ENCODE assay signal across 11 mouse cellular contexts in the genomic region with DNA sequence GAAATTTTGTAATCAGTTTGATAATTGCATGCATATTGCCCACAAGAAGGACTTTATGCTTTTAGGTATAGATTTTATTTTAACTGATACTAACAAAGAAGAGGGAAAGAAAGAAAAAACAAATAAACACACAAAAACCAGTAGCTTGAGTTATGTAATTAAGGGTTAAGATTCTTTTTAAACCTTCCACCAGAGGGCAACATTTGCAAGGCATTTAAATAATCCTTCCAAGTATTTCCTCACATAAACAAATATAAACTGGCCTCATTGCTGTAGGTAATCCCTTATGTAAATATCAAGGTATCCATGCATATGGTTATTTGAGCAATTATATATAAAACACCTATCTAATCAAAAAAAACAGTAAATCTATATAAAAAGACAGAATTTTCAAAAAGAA. TPM values are rescaled to one million over a fixed set of nuclear protein-coding genes. Genes with fewer than 3 reads are reported as not detected.
DNase-seq lines count a peak whose midpoint lies in the region; ATAC-seq and TF ChIP-seq lines count a peak whose summit lies in the region.
"Had no signal": no experiment of that assay in that cellular context is flagged by ENCODE, and none has a peak within 500 bp of the region (broad histone marks: within the 10 kb centered on the region; RNA-seq: fewer than 3 reads in every experiment).

No protein-coding gene starts in this region.

- TF ChIP-seq EP300 in liver, postnatal 0 days (IDR thresholded peaks at IDR 0.05; ENCODE audit: low read depth): no peak

- no peak overlapping the region for H3K4me2 ChIP-seq in forebrain, embryonic 14.5 days (ENCODE audit: low read length)
- no peak overlapping the region for H3K4me2 ChIP-seq in forebrain, embryonic 16.5 days (ENCODE audit: low read length)
- no peak overlapping the region for H3K4me2 ChIP-seq in liver, postnatal 0 days (ENCODE audit: low read depth, low read length)
- no peak overlapping the region for H3K4me2 ChIP-seq in liver, embryonic 12.5 days

- no peaks in the 10 kb centered on the region for H3K4me1 ChIP-seq in forebrain, embryonic 14.5 days (ENCODE audit: control insufficient read depth, insufficient read depth, low read length)
- H3K4me1 ChIP-seq in forebrain, embryonic 16.5 days (replicated peaks; ENCODE audit: control insufficient read depth, insufficient read depth, low read length): peaks cover 8% of the 10 kb centered on the region
- no peaks in the 10 kb centered on the region for H3K4me1 ChIP-seq in liver, postnatal 0 days (ENCODE audit: insufficient read depth)
- no peaks in the 10 kb centered on the region for H3K4me1 ChIP-seq in liver, embryonic 12.5 days

- ATAC-seq in forebrain, embryonic 14.5 days: 0 out of 2 replicates have a peak, but pooled peaks have one; percentile 11
- ATAC-seq in forebrain, embryonic 16.5 days: no peak
- no peak for ATAC-seq in liver, postnatal 0 days
- ATAC-seq in liver, embryonic 12.5 days: no peak

- no peak overlapping the region for H3K4me3 ChIP-seq in forebrain, embryonic 14.5 days (ENCODE audit: low read depth, low read length)
- H3K4me3 ChIP-seq in forebrain, embryonic 16.5 days (replicated peaks; ENCODE audit: low read length): no peak overlapping the region
- no peak overlapping the region for H3K4me3 ChIP-seq in liver, postnatal 0 days (ENCODE audit: low read depth, low read length)
- H3K4me3 ChIP-seq in liver, embryonic 12.5 days: no peak overlapping the region

- peak overlapping the region; percentile 63; the same call in 1 of the 2 replicates for H3K27ac ChIP-seq in forebrain, embryonic 14.5 days (ENCODE audit: low read depth, low read length)
- no peak overlapping the region; the same call in 1 of the 2 replicates for H3K27ac ChIP-seq in forebrain, embryonic 16.5 days (ENCODE audit: low read length)
- H3K27ac ChIP-seq in liver, postnatal 0 days (ENCODE audit: low read depth): no peak overlapping the region
- H3K27ac ChIP-seq in liver, embryonic 12.5 days: no peak overlapping the region

- H3K27me3 ChIP-seq in forebrain, embryonic 14.5 days (replicated peaks; ENCODE audit: control insufficient read depth, insufficient read depth, low read length): peaks cover 13% of the 10 kb centered on the region; the same call in 1 of the 2 replicates
- H3K27me3 ChIP-seq in forebrain, embryonic 16.5 days (replicated peaks; ENCODE audit: control insufficient read depth, insufficient read depth, low read length): no peaks in the 10 kb centered on the region; the same call in 1 of the 2 replicates
- peaks cover 15% of the 10 kb centered on the region for H3K27me3 ChIP-seq in liver, postnatal 0 days (ENCODE audit: insufficient read depth, low read length)
- peaks cover 16% of the 10 kb centered on the region for H3K27me3 ChIP-seq in liver, embryonic 12.5 days (replicated peaks)

- TF ChIP-seq CTCF in liver, postnatal 0 days (IDR thresholded peaks at IDR 0.05; ENCODE audit: low read depth): peak; percentile 28; the same call in 1 of the 2 replicates

- no peak overlapping the region for H3K9ac ChIP-seq in forebrain, embryonic 14.5 days (ENCODE audit: low read length)
- H3K9ac ChIP-seq in forebrain, embryonic 16.5 days (replicated peaks; ENCODE audit: low read depth, low read length): no peak overlapping the region
- H3K9ac ChIP-seq in liver, postnatal 0 days (replicated peaks): no peak overlapping the region
- no peak overlapping the region for H3K9ac ChIP-seq in liver, embryonic 12.5 days

- no peaks in the 10 kb centered on the region for H3K36me3 ChIP-seq in forebrain, embryonic 14.5 days (ENCODE audit: control insufficient read depth, insufficient read depth, low read length)
- H3K36me3 ChIP-seq in forebrain, embryonic 16.5 days (ENCODE audit: control insufficient read depth, insufficient read depth): no peaks in the 10 kb centered on the region
- no peaks in the 10 kb centered on the region for H3K36me3 ChIP-seq in liver, postnatal 0 days (replicated peaks; ENCODE audit: insufficient read depth, low read length)
- no peaks in the 10 kb centered on the region for H3K36me3 ChIP-seq in liver, embryonic 12.5 days
- H3K36me3 ChIP-seq: G1E had no signal

- no peaks in the 10 kb centered on the region for H3K9me3 ChIP-seq in forebrain, embryonic 14.5 days (replicated peaks; ENCODE audit: control insufficient read depth, low read length)
- H3K9me3 ChIP-seq in forebrain, embryonic 16.5 days (ENCODE audit: control insufficient read depth, low read length): no peaks in the 10 kb centered on the region
- H3K9me3 ChIP-seq in liver, postnatal 0 days (ENCODE audit: low read length): no peaks in the 10 kb centered on the region
- no peaks in the 10 kb centered on the region for H3K9me3 ChIP-seq in liver, embryonic 12.5 days (replicated peaks)

- peak; percentile 91 for DNase-seq in forebrain, embryonic 14.5 days (ENCODE audit: low spot score)
- no peak for DNase-seq in liver, postnatal 0 days
- no peak for DNase-seq in liver
- DNase-seq in embryo, embryonic 11 days: peak; percentile 60
- peak; percentile 65 for DNase-seq in retina, postnatal 1 day
- no peak for DNase-seq in adrenal gland, postnatal 25 days
- DNase-seq: lung, adult 18-20 months had no signal

RNA-seq across cellular contexts. Expression of a gene that starts 3.9 kb away (rescaled TPM):
- polyA plus RNA-seq in forebrain, embryonic 14.5 days (2014; fragmentation: Nextera tagmentation; extraction: Ambion mirVana): 49.0 and 57.0 TPM in 2 replicates
- polyA plus RNA-seq in forebrain, embryonic 16.5 days (2015; fragmentation: Nextera tagmentation; extraction: Ambion mirVana): 40.5 and 52.7 TPM in 2 replicates
- not detected in 2 replicates for polyA plus RNA-seq in liver, postnatal 0 days (2015; fragmentation: Nextera tagmentation; extraction: Ambion mirVana)
- total RNA-seq in adrenal gland, postnatal 25 days (2021): 0.67 and 1.3 TPM in 2 replicates
- polyA plus RNA-seq in liver, embryonic 12.5 days (2016; fragmentation: Nextera tagmentation; extraction: Ambion mirVana): not detected in 2 replicates
- polyA plus RNA-seq: G1E; heart, embryonic 14.5 days had no signal

Comparison
In these comparisons a context has a peak if more than half of its experiments do, and no peak if none do; other contexts are left out.
1. DNase-seq: peak in forebrain, embryonic 14.5 days (single experiment), embryo, embryonic 11 days (single experiment) and retina, postnatal 1 day (single experiment); none in liver, postnatal 0 days (single experiment), liver (single experiment) and adrenal gland, postnatal 25 days (single experiment).
2. RNA of a gene that starts 3.9 kb away (polyA plus RNA-seq): 40.5 to 52.7 TPM in forebrain, embryonic 16.5 days and 49.0 to 57.0 TPM in forebrain, embryonic 14.5 days; not detected in liver, embryonic 12.5 days and not detected in liver, postnatal 0 days; every median in the first group is over 10 times any median in the second.